Mouse (Mus musculus): ENCODE data around the gene Pawr.

Gene Pawr

DNA sequence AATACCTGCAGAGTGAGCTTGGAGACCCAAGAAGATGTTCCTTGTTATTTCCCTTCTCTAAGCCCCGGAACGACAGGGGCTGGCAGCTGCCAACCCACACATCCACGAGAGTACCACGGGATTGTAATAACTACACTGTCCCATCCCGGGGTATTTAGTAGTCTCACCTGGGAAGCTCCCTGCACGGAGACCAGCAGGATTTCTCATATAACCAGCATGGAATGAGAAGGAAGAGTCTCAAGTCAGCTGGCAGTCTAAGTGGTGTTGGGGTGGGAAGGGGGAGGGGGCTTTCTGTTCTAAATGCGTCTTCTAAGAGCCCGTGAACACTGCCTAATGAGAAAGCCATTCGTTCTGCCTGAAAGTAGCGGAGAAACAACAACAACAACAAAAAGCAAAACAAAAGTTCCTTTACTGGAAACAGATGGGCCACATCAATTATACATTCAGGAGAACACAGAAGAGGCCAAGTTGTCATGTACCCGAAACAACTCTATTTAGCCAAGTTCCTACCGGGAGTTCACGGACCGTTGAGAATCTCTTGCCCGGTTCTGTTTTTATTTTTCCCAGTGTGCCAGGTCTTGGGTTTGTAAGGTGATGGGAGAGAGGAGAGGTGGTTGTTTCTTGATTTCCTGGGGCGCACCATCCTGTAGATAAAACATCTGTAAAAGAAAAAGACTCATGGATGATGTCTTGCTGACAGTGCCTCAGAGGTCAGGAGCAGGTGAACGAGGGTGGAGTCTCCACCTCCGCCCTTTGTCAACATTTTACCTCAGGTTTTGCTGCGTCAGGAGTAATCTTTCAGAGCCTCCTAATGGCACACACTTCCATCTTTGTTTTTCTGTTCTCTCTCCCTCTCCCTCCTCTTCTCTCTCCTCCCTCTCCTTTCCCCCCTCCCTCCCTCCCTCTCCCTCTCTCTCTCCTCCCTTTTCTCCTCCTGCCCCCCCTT is 112.3 kb downstream of the Pawr start:
- no peak for DNase-seq (ENCODE audit: low spot score)

DNA sequence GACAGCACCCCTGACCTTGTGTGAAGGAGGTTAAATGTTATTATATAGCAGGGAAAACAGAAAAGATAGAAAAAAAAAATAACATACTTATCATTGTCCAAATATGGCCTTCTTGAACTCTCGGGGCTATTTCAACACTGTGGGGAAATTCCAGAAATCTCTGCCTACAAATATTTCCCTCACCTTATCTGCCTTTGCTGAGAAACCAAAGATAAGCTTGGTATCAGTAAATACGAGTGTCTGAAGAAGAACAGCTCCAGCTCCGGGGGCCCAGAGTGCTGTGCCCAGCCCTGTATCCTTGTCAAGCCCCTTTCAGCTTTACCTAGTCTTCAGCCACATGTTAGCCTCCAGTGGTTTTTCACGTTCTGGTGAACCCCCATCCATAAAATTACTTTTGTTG is 113.2 kb downstream of the Pawr start:
- no peak for DNase-seq (ENCODE audit: low spot score)

GRCm38 (mm10) chr10:108445606-108446005 is 113.7 kb downstream of the Pawr start:
- no peak for DNase-seq (ENCODE audit: low spot score)

- DNase-seq (ENCODE audit: low spot score): peak; percentile 80
These were observed 114.4 kb downstream of the Pawr start for GRCm38 (mm10) chr10:108446041-108446931.

- no peak for DNase-seq (ENCODE audit: low spot score)
These were observed 115.3 kb downstream of the Pawr start for GRCm38 (mm10) chr10:108447211-108447610.

- DNase-seq (ENCODE audit: low spot score): no peak
These were observed 116.5 kb downstream of the Pawr start for GRCm38 (mm10) chr10:108448421-108448820.

DNA sequence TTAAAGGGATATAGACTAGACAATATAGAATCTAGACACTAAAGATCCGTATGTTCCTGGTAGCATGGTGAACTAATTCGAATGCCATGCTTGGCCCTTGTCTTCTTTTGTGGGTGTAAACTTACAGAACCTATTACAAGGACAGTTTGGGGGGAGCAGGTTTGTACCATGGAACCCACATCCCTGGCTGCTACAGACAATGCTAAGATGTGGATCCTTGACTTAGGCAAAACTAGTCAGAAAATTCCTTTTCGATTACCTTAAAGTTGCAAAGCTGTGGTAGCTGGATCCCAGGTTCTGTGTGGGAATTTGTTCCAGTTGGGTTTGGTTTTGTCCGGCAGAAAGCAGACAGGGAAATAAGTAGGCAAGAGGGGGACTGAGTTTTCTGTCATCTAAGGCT is 118.5 kb downstream of the Pawr start:
- DNase-seq (ENCODE audit: low spot score): no peak

DNA sequence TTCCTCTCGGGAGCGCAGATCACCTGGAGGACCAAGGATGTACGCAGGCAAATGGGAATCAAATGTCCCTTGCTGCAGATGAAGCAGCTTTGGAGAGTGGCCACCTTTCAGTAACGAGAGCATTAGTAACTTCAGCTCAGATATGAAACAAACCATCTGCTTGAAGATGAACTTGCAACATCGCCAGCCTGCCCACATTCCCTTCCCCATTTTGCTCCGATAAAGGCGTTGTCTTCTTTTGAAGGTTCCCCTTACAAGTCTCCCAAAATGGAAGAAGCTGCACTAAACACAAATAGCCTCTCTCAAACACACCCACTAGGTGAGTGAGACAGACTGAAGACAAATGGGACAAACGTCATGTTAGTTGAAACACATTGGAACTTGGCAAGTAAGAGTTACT is 119.6 kb downstream of the Pawr start:
- no peak for DNase-seq (ENCODE audit: low spot score)

DNA sequence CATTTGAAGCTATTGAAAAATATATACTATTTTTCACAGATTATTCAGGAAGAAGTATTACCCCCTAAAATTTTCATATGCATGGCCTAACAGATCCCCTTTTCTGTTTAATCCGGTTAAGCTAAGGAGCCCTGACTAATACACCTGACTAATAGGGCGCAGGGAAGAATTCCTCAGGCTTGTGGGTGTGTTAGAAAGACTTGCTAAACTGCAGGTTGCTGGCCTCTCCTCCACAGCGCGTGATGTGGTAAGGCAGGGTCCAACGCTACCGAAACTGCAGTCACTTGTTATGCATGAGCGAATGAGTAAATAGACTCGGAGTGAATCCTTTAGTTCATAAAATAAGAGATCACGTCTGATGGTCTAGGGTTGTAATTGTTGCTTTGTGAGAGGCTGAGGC is 120.5 kb downstream of the Pawr start:
- DNase-seq (ENCODE audit: low spot score): no peak

DNA sequence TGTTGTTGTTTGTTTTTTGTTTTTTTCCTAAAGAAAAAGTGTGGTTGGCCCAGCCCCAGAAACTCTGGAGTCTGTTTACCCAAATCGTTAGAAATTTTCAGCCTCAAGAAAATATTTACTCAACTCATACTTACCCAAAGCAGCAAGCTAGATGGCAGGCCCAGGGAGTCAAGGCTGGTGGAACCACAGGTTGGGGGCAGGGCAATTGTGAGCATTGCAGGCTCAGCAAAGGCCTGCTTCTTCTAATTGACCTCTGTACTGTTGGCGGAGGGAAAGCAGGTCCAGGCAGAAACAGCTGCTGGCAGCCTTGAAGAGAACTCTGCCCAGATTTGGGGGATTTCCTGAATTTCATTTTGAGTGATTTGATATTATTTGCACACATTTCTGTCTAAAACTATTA is 121.6 kb downstream of the Pawr start:
- peak; percentile 51 for DNase-seq (ENCODE audit: low spot score)

DNA sequence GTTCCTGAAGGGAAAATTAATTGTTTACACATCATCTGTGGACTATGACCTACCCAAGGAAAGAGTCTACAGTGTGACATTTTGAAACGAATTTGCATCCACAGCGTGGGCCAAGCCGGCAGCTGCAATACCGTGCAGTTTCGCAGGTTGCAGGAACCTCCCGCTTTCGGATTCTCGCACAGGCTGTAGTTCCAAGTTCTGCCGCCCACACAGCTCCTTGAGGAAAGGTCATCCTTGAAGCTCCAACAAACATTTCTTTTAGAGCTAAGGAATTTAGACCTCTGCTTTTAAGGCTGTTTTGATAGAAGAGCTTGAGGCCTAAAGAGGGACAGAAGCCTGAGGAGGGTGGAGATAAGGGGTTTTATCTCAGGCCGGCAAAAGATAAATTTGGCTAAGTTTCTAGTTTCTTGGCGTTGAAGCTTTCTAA is 122.8 kb downstream of the Pawr start:
- DNase-seq (ENCODE audit: low spot score): peak; percentile 66

GRCm38 (mm10) chr10:108455204-108455603 is 123.3 kb downstream of the Pawr start:
- DNase-seq (ENCODE audit: low spot score): no peak

- no peak for DNase-seq (ENCODE audit: low spot score)
These were observed 124.0 kb downstream of the Pawr start for GRCm38 (mm10) chr10:108455883-108456282.

GRCm38 (mm10) chr10:108457054-108457453 is 125.1 kb downstream of the Pawr start:
- no peak for DNase-seq (ENCODE audit: low spot score)

GRCm38 (mm10) chr10:108461862-108462261 is 129.9 kb downstream of the Pawr start:
- no peak for DNase-seq (ENCODE audit: low spot score)
